Mouse (Mus musculus): ENCODE results near the gene Itpka. TPM values are rescaled to one million over a fixed set of nuclear protein-coding genes. Genes with fewer than 3 reads are reported as not detected.

Gene Itpka
- polyA plus RNA-seq, 1 experiment from 2014 or later: 1.3 TPM

DNA sequence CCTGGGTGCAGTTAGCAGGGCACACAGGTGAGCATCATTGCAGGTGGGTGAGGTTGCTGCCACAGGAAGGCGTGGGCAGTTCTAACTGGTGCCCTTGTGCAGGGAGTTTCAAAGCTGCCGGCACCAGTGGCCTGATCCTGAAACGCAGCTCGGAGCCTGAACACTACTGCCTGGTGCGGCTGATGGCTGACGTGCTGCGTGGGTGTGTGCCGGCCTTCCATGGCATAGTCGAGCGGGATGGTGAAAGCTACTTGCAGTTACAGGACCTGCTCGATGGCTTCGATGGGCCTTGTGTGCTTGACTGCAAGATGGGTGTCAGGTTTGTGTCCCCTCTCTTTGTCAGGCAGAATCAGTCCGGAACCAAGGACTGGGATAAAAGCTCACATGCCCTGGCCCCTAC, 7.1 kb downstream of the Itpka start:
- no peak overlapping the region for H3K9ac ChIP-seq
- no peaks in the 10 kb centered on the region for H3K36me3 ChIP-seq (ENCODE audit: insufficient read depth)
- no peak for TF ChIP-seq CTCF (IDR thresholded peaks at IDR 0.05; ENCODE audit: low read depth)
- 60% methylated on average over 13 of the region's 13 CpGs for WGBS
- H3K4me1 ChIP-seq (ENCODE audit: insufficient read depth): peaks cover 3% of the 10 kb centered on the region; the same call in 1 of the 2 replicates
- H3K27ac ChIP-seq (ENCODE audit: low read depth): no peak overlapping the region
- H3K27me3 ChIP-seq (ENCODE audit: insufficient read depth, low read length): peaks cover 11% of the 10 kb centered on the region; the same call in 1 of the 2 replicates
- H3K4me3 ChIP-seq (ENCODE audit: low read depth, low read length): no peak overlapping the region
- DNase-seq (no peak), ATAC-seq (ENCODE audit: insufficient read depth) (no peak)
- no peak overlapping the region for H3K4me2 ChIP-seq
- H3K9me3 ChIP-seq (ENCODE audit: low read depth, low read length): no peaks in the 10 kb centered on the region

DNA sequence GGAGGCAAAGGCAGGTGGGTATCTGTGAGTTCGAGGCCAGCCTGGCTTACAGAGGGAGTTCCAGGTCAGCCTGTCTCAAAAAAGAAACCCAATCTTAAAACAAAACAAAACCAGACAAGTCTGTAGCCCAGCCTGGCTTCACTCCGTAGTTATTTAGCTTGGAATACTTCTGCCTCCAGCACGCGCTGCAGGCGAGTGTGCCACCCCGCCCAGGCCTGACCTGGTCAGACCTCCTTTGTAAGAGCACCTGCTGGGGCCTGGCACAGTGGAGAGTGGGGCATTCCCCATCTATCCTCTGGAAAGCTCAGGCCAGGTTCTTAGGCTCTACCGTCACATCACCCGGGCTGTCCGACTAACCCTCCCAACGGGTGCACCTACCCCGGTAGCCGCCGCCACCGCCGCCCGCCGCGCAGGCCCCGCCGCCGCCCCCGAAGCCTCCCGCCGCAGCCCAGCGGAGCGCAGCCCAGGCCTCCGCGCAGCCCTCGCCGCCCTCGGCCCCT, 15.5 kb downstream of the Itpka start:
- Histone ChIP-seq H3K4me1 (ENCODE audit: insufficient read depth) (no peaks in the 10 kb centered on the region), H3K27ac (ENCODE audit: low read depth) (no peak overlapping the region), H3K27me3 (ENCODE audit: insufficient read depth, low read length) (peaks cover 47% of the 10 kb centered on the region), H3K9ac (peak overlapping the region; percentile 46), H3K9me3 (ENCODE audit: low read depth, low read length) (no peaks in the 10 kb centered on the region), H3K36me3 (ENCODE audit: insufficient read depth) (no peaks in the 10 kb centered on the region), H3K4me2 (peak overlapping the region; percentile 98), H3K4me3 (ENCODE audit: low read depth, low read length) (peak overlapping the region; percentile 59)
- peak; percentile 10 for DNase-seq
- no peak for ATAC-seq (ENCODE audit: insufficient read depth)
- no peak for TF ChIP-seq CTCF (IDR thresholded peaks at IDR 0.05; ENCODE audit: low read depth)
- WGBS: 2% methylated on average over 27 of the region's 31 CpGs

- peak overlapping the region; percentile 59 for H3K4me3 ChIP-seq (ENCODE audit: low read depth, low read length)
- DNase-seq (peak; percentile 34), ATAC-seq (ENCODE audit: insufficient read depth) (no peak)
- WGBS: under 1% methylated on average over 73 of the region's 77 CpGs
- H3K27me3 ChIP-seq (ENCODE audit: insufficient read depth, low read length): peaks cover 47% of the 10 kb centered on the region
- no peaks in the 10 kb centered on the region for H3K4me1 ChIP-seq (ENCODE audit: insufficient read depth)
- no peaks in the 10 kb centered on the region for H3K9me3 ChIP-seq (ENCODE audit: low read depth, low read length)
- H3K27ac ChIP-seq (ENCODE audit: low read depth): no peak overlapping the region
- H3K4me2 ChIP-seq: peak overlapping the region; percentile 98
- no peak for TF ChIP-seq CTCF (IDR thresholded peaks at IDR 0.05; ENCODE audit: low read depth)
- peak overlapping the region; percentile 46 for H3K9ac ChIP-seq
- H3K36me3 ChIP-seq (ENCODE audit: insufficient read depth): peaks cover under 1% of the 10 kb centered on the region
These were observed 16.1 kb downstream of the Itpka start for GRCm38 (mm10) chr2:119758101-119758843.

DNA sequence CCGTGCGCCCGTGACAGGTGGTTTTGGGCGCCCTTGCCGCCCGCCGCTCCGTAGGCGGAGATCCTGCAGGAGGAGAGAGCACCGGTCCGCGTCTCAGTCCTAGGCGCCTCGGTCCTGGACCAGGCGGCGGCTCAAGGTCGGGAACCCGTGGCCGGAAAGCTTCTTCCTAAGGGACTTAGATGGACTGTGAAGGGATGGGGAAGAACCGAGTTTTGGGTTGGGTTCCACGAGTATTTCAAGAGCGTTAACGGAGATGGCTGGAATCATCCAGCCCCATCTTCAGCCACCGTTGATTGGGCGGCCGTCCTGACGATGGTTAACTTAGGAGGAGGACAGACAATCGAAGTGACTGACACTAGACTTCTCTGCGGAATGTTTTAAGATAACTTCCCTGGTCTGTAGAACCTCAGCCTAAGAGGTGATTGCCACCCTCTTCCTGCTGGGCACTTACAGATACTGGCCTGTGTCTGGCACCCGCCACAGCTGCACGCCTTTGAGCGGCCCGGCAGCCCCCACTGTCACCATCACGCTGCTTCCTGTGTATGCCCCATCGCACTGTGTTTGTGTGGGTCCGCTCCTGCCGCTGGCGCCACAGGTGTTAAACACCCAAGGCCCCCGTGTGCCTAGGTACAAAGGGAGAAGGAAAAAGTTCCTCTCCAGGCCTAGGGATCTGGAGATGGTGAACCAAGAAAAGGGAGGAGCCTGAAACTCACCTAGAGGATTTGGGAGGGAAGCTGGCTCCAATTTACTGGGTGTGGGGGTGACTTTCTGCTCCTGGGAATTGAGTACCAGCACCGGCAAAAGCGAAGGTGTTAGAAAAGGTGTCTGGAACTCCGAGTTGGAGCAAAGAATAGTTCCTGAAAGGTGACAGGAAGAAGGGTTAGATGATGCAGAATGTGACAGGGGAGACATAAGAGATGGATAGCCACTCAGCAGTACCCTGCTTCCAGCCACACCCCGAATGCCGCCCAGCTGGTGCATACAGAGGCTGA, 17.0 kb downstream of the Itpka start:
- ATAC-seq (ENCODE audit: insufficient read depth): no peak
- peak overlapping the region; percentile 46 for H3K9ac ChIP-seq
- 3% methylated on average over 44 of the region's 44 CpGs for WGBS
- H3K9me3 ChIP-seq (ENCODE audit: low read depth, low read length): no peaks in the 10 kb centered on the region
- H3K4me2 ChIP-seq: peak overlapping the region; percentile 98
- no peak overlapping the region for H3K27ac ChIP-seq (ENCODE audit: low read depth)
- DNase-seq: no peak
- H3K36me3 ChIP-seq (ENCODE audit: insufficient read depth): peaks cover 7% of the 10 kb centered on the region
- H3K4me3 ChIP-seq (ENCODE audit: low read depth, low read length): peak overlapping the region; percentile 59
- peaks cover 47% of the 10 kb centered on the region for H3K27me3 ChIP-seq (ENCODE audit: insufficient read depth, low read length)
- TF ChIP-seq CTCF (IDR thresholded peaks at IDR 0.05; ENCODE audit: low read depth): no peak
- no peaks in the 10 kb centered on the region for H3K4me1 ChIP-seq (ENCODE audit: insufficient read depth)

GRCm38 (mm10) chr2:119760251-119760650, 18.1 kb downstream of the Itpka start, which contains the start of gene Ltk:
TSS of gene Ltk (minus strand) at chr2:119760431.
- WGBS: 11% methylated on average over 9 of the region's 9 CpGs
- no peak for ATAC-seq (ENCODE audit: insufficient read depth)
- Histone ChIP-seq H3K4me1 (ENCODE audit: insufficient read depth) (no peaks in the 10 kb centered on the region), H3K4me2 (no peak within 1 kb of the TSS), H3K9me3 (ENCODE audit: low read depth, low read length) (no peaks in the 10 kb centered on the region), H3K27me3 (ENCODE audit: insufficient read depth, low read length) (peaks cover 47% of the 10 kb centered on the region), H3K36me3 (ENCODE audit: insufficient read depth) (peaks cover 15% of the 10 kb centered on the region), H3K27ac (ENCODE audit: low read depth) (no peak within 1 kb of the TSS), H3K9ac (no peak within 1 kb of the TSS), H3K4me3 (ENCODE audit: low read depth, low read length) (peak within 1 kb of the TSS; percentile 59; the same call in 1 of the 2 replicates)
- TF ChIP-seq CTCF (IDR thresholded peaks at IDR 0.05; ENCODE audit: low read depth): no peak
- DNase-seq: no peak

- WGBS: 69% methylated on average over 1 of the region's 1 CpGs
- no peak for ATAC-seq (ENCODE audit: insufficient read depth)
- no peak for DNase-seq
These were observed 20.1 kb downstream of the Itpka start for GRCm38 (mm10) chr2:119762276-119762675.

More at GRCm38 (mm10) chr2:119762276-119762675, 20.1 kb downstream of the Itpka start:
- Histone ChIP-seq H3K9me3 (ENCODE audit: low read depth, low read length) (no peaks in the 10 kb centered on the region), H3K36me3 (ENCODE audit: insufficient read depth) (peaks cover 28% of the 10 kb centered on the region), H3K4me2 (no peak overlapping the region), H3K27me3 (ENCODE audit: insufficient read depth, low read length) (peaks cover 35% of the 10 kb centered on the region), H3K9ac (no peak overlapping the region), H3K4me1 (ENCODE audit: insufficient read depth) (no peaks in the 10 kb centered on the region), H3K4me3 (ENCODE audit: low read depth, low read length) (no peak overlapping the region), H3K27ac (ENCODE audit: low read depth) (no peak overlapping the region)
- TF ChIP-seq CTCF (IDR thresholded peaks at IDR 0.05; ENCODE audit: low read depth): no peak

Data from lung, embryonic 14.5 days (tissue).